Mouse (Mus musculus): Measurements from ENCODE around the gene Pkp2. TPM values are rescaled to one million over a fixed set of nuclear protein-coding genes. Genes with fewer than 3 reads are reported as not detected.

Pkp2 gene
- 11.6 and 19.3 TPM in 2 replicates for polyA plus RNA-seq (2012; rRNA removed)

DNA sequence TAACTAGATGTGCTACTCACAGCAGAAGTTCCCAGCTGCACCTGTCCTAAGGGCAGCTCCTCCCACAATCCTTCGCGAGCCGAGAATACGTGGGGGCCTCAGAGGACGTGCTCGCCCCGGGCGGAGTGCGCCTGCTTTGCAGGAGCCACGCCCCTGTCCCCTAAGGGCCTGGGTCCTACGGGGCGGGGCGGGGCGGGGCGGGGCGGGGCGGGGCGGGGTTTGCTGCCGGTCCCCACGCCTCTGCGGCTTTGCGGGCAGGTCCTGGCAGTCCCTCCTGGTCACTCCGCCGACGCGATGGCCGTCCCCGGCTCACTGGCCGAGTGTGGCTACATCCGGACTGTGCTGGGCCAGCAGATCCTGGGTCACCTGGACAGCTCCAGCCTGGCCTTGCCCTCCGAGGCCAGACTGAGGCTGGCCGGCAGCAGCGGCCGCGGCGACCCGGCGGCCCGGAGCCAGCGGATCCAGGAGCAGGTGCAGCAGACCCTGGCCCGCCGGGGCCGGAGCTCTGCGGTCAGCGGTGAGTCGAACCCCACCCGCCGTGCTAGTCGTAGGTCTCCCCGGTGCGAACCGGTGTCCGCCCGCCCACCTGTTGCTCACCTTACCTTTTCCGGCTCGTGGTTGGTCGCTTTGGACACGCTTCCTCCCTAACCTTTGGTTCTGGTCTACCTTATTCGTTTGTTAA is at the start of gene Pkp2:
Gene Pkp2, plus strand, starts transcription at position 240 of the 682 bp plus-strand sequence.

DNA sequence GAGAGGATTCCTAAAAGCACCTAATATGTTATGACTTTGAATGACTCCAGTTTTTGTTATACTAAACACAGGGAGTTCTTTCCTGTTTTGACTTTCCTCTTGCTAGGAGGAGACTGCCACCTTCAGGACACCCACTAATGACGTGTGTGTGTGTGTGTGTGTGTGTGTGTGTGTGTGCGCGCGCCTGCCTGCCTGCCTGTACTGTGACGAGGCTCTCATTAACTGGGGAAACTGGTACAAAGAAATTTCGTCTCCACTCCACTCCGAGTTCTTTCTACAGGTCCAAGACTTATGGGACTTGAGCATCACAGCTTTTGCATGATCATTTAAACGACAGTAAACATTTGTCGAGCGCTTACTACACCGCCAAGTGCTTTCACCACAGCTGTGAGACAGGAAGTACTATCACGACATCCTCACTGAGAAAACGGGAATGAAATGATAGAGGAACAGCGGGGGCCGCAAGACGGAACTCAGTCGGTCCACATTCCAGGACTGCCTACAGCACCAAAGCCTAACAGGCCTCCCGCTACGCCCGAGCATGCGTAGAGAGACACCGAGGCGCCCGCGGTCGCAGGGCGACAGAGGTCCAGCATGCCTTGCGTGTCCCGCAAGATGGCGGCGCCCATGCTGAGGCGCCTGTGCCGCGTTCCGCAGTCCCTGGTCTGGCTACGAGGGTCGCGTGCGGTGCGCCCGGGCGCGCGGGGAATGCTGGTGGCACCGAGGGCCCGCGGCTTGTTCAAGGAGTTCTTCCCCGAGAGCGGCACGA is 89.4 kb downstream of the Pkp2 start, which contains the start of gene Yars2:
Gene Yars2, plus strand, starts transcription at position 597 of the 769 bp plus-strand sequence.

Other genes starting within 250 kb of the Pkp2 start
- 12.7 and 27.3 TPM in 2 replicates for gene Yars2, start 89.6 kb downstream of the Pkp2 start, polyA plus RNA-seq (2012; rRNA removed)
- gene Dnm1l, start 145.6 kb downstream of the Pkp2 start, polyA plus RNA-seq (2012; rRNA removed): 0.78 and 1.4 TPM in 2 replicates

Data from stomach, adult 2 months (tissue).